Mouse (Mus musculus) heart, adult 2 months (tissue): ENCODE data around the gene Stx8. TPM values are rescaled to one million over a fixed set of nuclear protein-coding genes. Genes with fewer than 3 reads are reported as not detected.

Experiments used
- DNase-seq, 2 experiments: peaks; one replicate each; pipeline ENCODE4 v3.0.0; 2021
- H3K27ac ChIP-seq: fragments of 200-600 bp; 2 replicates; pipeline ENCODE4 v1.8.1; 2022
- H3K27me3 ChIP-seq: fragments of 200-500 bp; 2 replicates; pipeline ENCODE4 v1.6.1; 2012; ENCODE audit warnings: mild to moderate bottlenecking, low read length, inconsistent platforms, mixed read lengths; ENCODE audit not compliant: control insufficient read depth, insufficient read depth
- H3K36me3 ChIP-seq: fragments of 200-500 bp; 2 replicates; pipeline ENCODE4 v1.6.1; 2012; ENCODE audit warnings: low read length, inconsistent platforms; ENCODE audit not compliant: control insufficient read depth, insufficient read depth
- H3K4me1 ChIP-seq: fragments of 200-500 bp; 2 replicates; pipeline ENCODE4 v1.6.1; 2011; ENCODE audit warnings: low read length; ENCODE audit not compliant: control insufficient read depth, insufficient read depth
- H3K4me3 ChIP-seq: fragments of 200-600 bp; 2 replicates; pipeline ENCODE4 v1.8.1; 2022
- H3K79me2 ChIP-seq: fragments of 200-500 bp; replicated peaks from 2 replicates; pipeline ENCODE4 v1.6.1; 2012; ENCODE audit warnings: mild to moderate bottlenecking, inconsistent platforms, low read length, moderate library complexity, mixed read lengths; ENCODE audit not compliant: control insufficient read depth, insufficient read depth
- H3K9ac ChIP-seq: fragments of 200-500 bp; 2 replicates; pipeline ENCODE4 v1.6.1; 2012; ENCODE audit warnings: low read depth, mild to moderate bottlenecking, control low read depth, inconsistent platforms, low read length, mixed read lengths
- CTCF ChIP-seq: fragments of 200-600 bp; IDR thresholded peaks from 2 replicates; pipeline ENCODE4 v1.8.1; 2022; ENCODE audit warnings: antibody characterized with exemption, mild to moderate bottlenecking, moderate library complexity
- EP300 ChIP-seq: fragments of 200-500 bp; IDR thresholded peaks from 2 replicates; pipeline ENCODE4 v1.6.1; 2011; ENCODE audit warnings: low read depth, low read length, control low read depth; ENCODE audit not compliant: insufficient read depth
- POLR2A ChIP-seq: fragments of 200-500 bp; IDR thresholded peaks from 2 replicates; pipeline ENCODE4 v1.6.1; 2011; ENCODE audit warnings: mild to moderate bottlenecking, low read depth, low read length, control low read depth; ENCODE audit not compliant: insufficient read depth
- WGBS: fragments of 180-500 bp; shearing (Covaris S2); methylation state at CpG from one replicate; pipeline ENCODE4 v1.1.7; 2018; 5-methylcytosine and 5-hydroxymethylcytosine counted together
- intact Hi-C: fragments of 180-260 bp; cut with DNase I; formaldehyde crosslinking; loops from one replicate; pipeline ENCODE4 v1.15.1; 2025
- polyA plus RNA-seq: library from polyadenylated mRNA; depleted of rRNA; stranded (reverse); fragments of >200 nt; gene quantifications from 2 replicates; pipeline ENCODE4 v1.2.3, GENCODE M21; 2012
- total RNA-seq, 2 experiments: library from RNA; stranded (reverse); gene quantifications; 2 replicates each; pipeline ENCODE4 v1.2.3; 2021

Stx8 gene
- total and polyA plus RNA-seq, 3 experiments: 6.7 to 29.1 (median 22.6) TPM

DNA sequence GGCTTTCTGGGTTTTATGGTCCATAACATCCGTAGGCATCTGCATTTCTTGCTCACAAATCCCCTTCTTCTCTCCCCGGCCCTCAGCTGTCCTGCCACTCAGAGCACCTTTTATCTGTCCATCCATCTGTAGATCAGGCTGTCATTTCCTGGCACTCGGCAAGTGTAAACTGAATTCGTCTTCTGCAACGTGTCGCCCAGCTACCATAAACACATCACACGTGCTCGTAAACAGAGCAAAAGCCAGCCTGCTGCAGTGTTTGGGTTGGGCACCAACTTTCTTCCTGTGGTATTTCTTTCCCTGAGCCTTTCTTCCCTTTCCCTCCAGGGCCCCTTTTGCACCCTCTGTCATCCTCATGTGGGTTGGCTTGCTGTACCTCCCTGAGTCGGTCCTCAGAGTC is 169.4 kb downstream of the Stx8 start:
- intact Hi-C loops: no loop called here
- Histone ChIP-seq H3K4me1 (no peaks in the 10 kb centered on the region), H3K9ac (no peak overlapping the region), H3K79me2 (no peaks in the 10 kb centered on the region), H3K36me3 (no peaks in the 10 kb centered on the region), H3K27me3 (no peaks in the 10 kb centered on the region), H3K4me3 (no peak overlapping the region), H3K27ac (no peak overlapping the region)
- no peak for DNase-seq
- 71% methylated on average over 9 of the region's 9 CpGs for WGBS
- TF ChIP-seq CTCF (no peak), EP300 (no peak), POLR2A (no peak)

DNA sequence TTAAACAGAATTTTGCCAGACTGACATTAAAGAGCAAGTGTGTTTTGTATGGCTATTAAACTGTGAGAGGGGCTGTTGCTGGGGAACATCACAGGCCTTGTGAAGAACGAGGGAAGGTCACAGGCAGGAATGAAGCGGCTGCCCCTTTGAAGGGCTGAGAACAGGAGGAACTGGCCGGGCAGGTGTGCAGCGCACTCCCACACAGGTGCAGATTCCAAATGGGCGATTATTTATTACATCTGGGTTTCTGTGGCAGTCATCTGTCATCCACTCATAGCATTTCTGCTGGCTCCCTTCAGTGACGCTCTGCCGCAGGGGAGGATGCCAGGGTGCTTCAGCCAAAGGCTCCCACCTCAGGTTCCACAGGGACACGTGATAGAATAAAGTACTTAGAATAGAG is 170.7 kb downstream of the Stx8 start:
- Histone ChIP-seq H3K36me3 (no peaks in the 10 kb centered on the region), H3K27me3 (no peaks in the 10 kb centered on the region), H3K4me3 (no peak overlapping the region), H3K4me1 (no peaks in the 10 kb centered on the region), H3K79me2 (no peaks in the 10 kb centered on the region), H3K9ac (no peak overlapping the region), H3K27ac (no peak overlapping the region)
- TF ChIP-seq POLR2A (no peak), EP300 (no peak), CTCF (no peak)
- WGBS: 95% methylated on average over 8 of the region's 8 CpGs
- intact Hi-C loops: no loop called here
- no peak for DNase-seq

DNA sequence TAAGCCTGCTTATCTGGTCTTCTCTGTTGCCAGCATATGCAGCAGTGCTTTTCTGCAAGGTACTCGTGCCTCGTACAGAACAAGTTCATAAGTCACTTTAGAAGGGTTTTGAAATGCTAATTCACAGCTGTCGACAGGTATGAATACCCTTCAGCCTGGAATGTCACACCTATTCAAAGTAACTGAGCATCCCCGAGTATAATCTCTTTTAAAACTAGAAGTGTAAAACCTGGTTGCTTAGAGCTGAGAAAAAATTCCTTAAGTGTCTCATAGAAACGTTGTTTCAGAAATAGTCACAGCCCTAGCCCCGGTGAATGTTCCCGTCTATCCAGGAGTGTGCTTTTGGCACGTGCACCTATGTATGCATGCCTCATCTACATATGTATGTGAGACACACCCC is 176.3 kb downstream of the Stx8 start:
- no peak for DNase-seq
- TF ChIP-seq CTCF (no peak), POLR2A (no peak), EP300 (no peak)
- Histone ChIP-seq H3K79me2 (no peaks in the 10 kb centered on the region), H3K27ac (no peak overlapping the region), H3K4me3 (no peak overlapping the region), H3K36me3 (no peaks in the 10 kb centered on the region), H3K27me3 (no peaks in the 10 kb centered on the region), H3K9ac (no peak overlapping the region), H3K4me1 (peaks cover 3% of the 10 kb centered on the region; the same call in 1 of the 2 replicates)
- WGBS: 59% methylated on average over 8 of the region's 8 CpGs
- intact Hi-C loops: no loop called here

DNA sequence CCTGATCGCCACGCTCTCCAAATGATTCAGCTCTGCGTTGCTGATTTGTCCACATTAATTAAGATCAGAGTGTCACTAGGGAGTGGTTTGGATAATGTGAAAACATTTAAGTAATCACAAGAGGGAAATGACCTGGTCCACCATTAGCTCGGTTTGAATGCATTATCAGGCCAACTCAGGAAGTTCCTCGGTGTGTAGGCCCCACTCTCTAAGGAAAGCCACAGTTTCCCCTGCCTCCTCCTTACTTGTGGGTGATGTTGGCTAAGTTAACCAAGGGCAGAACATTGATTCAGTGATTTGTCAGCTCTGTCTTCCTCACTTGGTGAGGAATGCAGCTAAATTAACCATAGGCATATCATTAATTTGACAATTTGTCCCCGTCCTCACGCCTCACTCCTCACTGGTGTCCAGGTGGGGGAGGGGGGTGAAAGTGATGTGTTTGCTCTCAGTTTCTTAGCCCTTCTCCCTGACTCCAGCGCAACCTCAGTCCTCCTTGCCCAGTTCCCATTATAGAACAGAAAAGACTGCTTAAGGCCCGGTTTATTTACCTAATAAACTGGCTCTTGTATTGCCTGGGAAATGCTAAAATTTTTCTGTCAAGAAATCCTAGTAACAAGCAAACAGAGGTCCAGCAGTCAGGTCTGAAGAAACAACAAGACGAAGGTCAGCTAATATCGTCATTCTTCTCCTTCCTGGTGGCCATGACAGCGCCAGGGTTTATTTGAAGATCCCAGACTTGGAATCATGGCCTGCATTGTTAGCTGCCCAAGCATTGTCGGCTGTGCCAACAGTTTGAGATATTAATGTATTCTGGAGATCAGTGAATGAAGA is 178.5 kb downstream of the Stx8 start:
- Histone ChIP-seq H3K79me2 (no peaks in the 10 kb centered on the region), H3K4me3 (no peak overlapping the region), H3K36me3 (no peaks in the 10 kb centered on the region), H3K4me1 (peaks cover 3% of the 10 kb centered on the region; the same call in 1 of the 2 replicates), H3K9ac (no peak overlapping the region), H3K27me3 (no peaks in the 10 kb centered on the region), H3K27ac (no peak overlapping the region)
- no peak for DNase-seq
- intact Hi-C loops: no loop called here
- TF ChIP-seq CTCF (no peak), EP300 (no peak), POLR2A (no peak)
- 53% methylated on average over 13 of the region's 13 CpGs for WGBS

DNA sequence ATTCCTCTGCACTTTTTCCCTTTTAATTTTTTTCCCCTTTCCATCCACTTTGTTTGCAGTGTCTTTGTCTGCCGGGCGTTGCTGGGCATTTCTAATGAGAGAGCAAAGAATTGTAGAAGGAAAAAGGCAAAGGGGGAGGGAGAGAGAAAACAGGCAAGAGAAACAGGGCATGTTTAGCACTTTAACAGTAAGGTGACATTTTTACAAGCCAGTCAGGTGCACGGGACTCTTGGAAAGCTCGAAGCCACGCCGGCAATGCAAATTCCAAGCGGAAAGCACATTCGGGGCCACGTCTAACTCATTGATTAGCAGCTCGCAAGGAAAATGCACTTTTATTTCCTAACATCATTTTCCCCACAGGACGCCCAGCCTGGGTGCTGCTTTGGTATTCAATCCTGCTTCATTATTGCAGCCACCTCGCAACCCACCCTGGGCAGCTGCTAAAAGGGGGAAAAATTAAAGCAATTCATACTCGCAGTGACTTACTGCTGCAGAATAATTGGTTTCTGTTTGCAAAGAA is 179.1 kb downstream of the Stx8 start:
- H3K4me1 ChIP-seq: peaks cover 3% of the 10 kb centered on the region; the same call in 1 of the 2 replicates
- no peak for DNase-seq
- H3K9ac ChIP-seq: no peak overlapping the region
- WGBS: 90% methylated on average over 13 of the region's 13 CpGs
- no peak overlapping the region for H3K4me3 ChIP-seq
- no peak overlapping the region for H3K27ac ChIP-seq
- H3K36me3 ChIP-seq: no peaks in the 10 kb centered on the region
- TF ChIP-seq CTCF: no peak
- TF ChIP-seq POLR2A: no peak
- TF ChIP-seq EP300: no peak
- H3K79me2 ChIP-seq: no peaks in the 10 kb centered on the region
- no peaks in the 10 kb centered on the region for H3K27me3 ChIP-seq
- intact Hi-C loops: no loop called here

DNA sequence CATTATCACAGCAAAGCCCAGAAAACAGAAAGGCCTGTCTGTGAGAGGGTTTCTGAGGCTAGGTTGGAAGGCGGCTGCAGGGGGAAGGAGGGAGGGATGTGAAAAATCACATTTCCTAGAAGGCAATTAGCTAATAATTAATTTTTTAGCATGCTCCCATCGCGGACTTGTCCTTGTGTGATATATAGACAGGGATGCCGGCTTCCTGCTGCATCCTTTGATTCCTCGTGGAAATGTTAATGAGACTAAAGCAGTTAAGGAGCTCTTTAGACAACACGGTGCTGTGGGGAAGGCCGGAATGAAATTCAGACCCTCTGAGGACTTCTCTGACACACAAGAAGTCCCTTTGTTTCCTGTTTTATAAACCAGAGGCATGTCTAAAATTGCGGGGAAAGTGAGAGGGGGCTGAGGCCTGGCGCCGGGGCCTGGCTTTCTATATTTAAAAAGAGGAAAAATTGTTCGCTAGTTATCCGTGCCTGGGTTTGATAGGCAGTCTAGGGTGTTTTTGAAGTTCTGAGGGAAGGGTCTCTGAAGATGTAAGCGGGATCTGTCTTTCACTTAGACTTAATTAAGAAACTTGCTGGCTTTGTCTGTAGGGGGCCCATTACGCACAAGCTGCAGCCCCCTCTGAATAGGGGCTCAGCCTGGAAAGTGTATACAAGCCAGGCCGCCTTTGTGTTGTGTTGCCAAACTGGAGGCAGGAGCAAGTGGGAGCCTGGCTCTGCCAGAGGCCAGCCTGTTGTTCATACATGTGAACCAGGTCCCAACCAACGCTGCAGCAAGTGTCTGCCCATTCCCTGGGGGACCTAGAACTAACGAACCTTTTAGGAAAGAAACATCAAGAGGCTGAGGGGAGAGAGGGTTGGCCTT is 179.8 kb downstream of the Stx8 start:
- Histone ChIP-seq H3K27ac (no peak overlapping the region), H3K4me3 (no peak overlapping the region), H3K27me3 (no peaks in the 10 kb centered on the region), H3K79me2 (no peaks in the 10 kb centered on the region), H3K9ac (no peak overlapping the region), H3K36me3 (no peaks in the 10 kb centered on the region), H3K4me1 (peaks cover 3% of the 10 kb centered on the region; the same call in 1 of the 2 replicates)
- TF ChIP-seq POLR2A (no peak), EP300 (no peak), CTCF (no peak)
- 76% methylated on average over 17 of the region's 17 CpGs for WGBS
- DNase-seq: no peak
- intact Hi-C loops: no loop called here
